Mouse (Mus musculus) hindbrain, embryonic 16.5 days (tissue): ENCODE measurements around the gene Gcnt1. TPM values are rescaled to one million over a fixed set of nuclear protein-coding genes. Genes with fewer than 3 reads are reported as not detected.

Source experiments
- ATAC-seq: fragments of 200-750 bp; cut with Nextera tagmentation; 2 replicates; pipeline ENCODE4 v1.8.0; 2017; ENCODE audit warnings: moderate TSS enrichment, moderate library complexity
- H3K27ac ChIP-seq: fragments of 300-500 bp; sonication (generic); 2 replicates; pipeline ENCODE4 v1.5.1; 2014; ENCODE audit warnings: low read depth, mild to moderate bottlenecking, control low read depth, low read length, moderate library complexity
- H3K27me3 ChIP-seq: fragments of 300-500 bp; sonication (generic); replicated peaks from 2 replicates; pipeline ENCODE4 v1.6.1; 2014; ENCODE audit warnings: low read length; ENCODE audit not compliant: control insufficient read depth, insufficient read depth
- H3K36me3 ChIP-seq: fragments of 300-500 bp; sonication (generic); 2 replicates; pipeline ENCODE4 v1.6.1; 2014; ENCODE audit warnings: mild to moderate bottlenecking, low read length, moderate library complexity, mixed read lengths; ENCODE audit not compliant: control insufficient read depth, insufficient read depth
- H3K4me1 ChIP-seq: fragments of 300-500 bp; sonication (generic); 2 replicates; pipeline ENCODE4 v1.6.1; 2014; ENCODE audit warnings: low read depth, low read length; ENCODE audit not compliant: control insufficient read depth, insufficient read depth
- H3K4me2 ChIP-seq: fragments of 300-500 bp; sonication (generic); 2 replicates; pipeline ENCODE4 v1.6.1; 2014; ENCODE audit warnings: mild to moderate bottlenecking, low read length, control low read depth, moderate library complexity
- H3K4me3 ChIP-seq: fragments of 300-500 bp; sonication (generic); 2 replicates; pipeline ENCODE4 v1.5.1; 2014; ENCODE audit warnings: mild to moderate bottlenecking, low read length, control low read depth, moderate library complexity
- H3K9ac ChIP-seq: fragments of 300-500 bp; sonication (generic); 2 replicates; pipeline ENCODE4 v1.6.1; 2014; ENCODE audit warnings: low read depth, mild to moderate bottlenecking, control low read depth, low read length, moderate library complexity
- H3K9me3 ChIP-seq: fragments of 300-500 bp; sonication (generic); 2 replicates; pipeline ENCODE4 v1.6.1; 2014; ENCODE audit warnings: mild to moderate bottlenecking, low read length, moderate library complexity; ENCODE audit not compliant: control insufficient read depth
- WGBS: fragments of 180-500 bp; shearing (Covaris S2); extraction: QIAGEN DNeasy Blood & Tissue Kit; methylation state at CpG from one replicate; pipeline ENCODE4 v1.1.7; 2014; 5-methylcytosine and 5-hydroxymethylcytosine counted together
- polyA plus RNA-seq: library from polyadenylated mRNA; unstranded; fragments of >200 nt; fragmentation: Nextera tagmentation; extraction: Ambion mirVana; gene quantifications from 2 replicates; pipeline ENCODE4 v1.2.1, GENCODE M21; 2015

The Gcnt1 gene
- polyA plus RNA-seq, 1 experiment from 2014 or later: 0.71 TPM

DNA sequence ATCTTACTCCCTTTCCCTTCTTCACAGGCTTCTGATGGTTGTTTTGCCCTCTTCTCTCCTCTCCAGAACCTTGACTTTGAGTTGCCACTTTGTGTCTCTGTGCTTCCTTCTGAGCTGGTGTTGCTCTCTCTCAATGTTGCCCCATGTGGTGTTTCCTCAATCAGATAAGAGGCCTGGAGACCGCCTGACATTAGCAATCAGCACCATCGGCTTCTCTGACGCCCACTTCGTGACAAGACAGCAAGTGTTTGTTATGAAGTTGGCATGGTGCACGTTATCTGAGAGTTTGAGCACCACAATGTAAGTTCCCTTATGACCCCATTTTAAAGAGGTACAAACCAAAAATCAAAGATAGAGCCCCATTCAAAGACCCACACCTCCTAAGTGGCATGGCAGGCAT is 76.6 kb downstream of the Gcnt1 start:
- no peak overlapping the region for H3K27ac ChIP-seq
- no peaks in the 10 kb centered on the region for H3K9me3 ChIP-seq
- H3K9ac ChIP-seq: no peak overlapping the region
- no peak overlapping the region for H3K4me2 ChIP-seq
- no peak overlapping the region for H3K4me3 ChIP-seq
- H3K36me3 ChIP-seq: no peaks in the 10 kb centered on the region
- no peak for ATAC-seq
- H3K4me1 ChIP-seq: no peaks in the 10 kb centered on the region
- H3K27me3 ChIP-seq: no peaks in the 10 kb centered on the region
- WGBS: 89% methylated on average over 5 of the region's 5 CpGs

DNA sequence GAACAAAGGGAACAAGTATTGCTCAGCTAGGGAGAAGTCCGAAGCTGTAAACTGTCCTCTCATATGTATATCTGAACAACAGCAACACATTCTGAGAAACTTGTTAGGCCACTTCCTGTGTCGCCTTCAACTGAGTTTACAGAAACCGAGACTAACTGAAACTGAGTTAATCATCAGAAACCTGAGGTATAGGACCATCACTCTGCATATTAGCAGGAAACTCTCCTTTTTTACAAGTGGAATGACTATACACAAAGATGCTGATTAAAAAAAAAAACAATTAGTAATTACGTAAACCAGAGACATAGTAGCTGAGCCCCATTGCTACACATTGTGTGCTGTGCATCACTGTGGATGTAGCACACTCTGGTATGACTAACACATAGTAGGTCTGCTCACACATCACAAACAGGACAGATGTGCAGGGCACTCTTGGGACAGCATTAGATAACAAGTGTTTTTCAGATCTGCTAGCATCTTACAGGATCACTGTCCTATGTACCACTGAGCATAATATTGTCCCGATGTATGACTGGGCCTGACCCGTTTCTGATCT is 77.4 kb downstream of the Gcnt1 start:
- Histone ChIP-seq H3K27ac (no peak overlapping the region), H3K27me3 (no peaks in the 10 kb centered on the region), H3K36me3 (no peaks in the 10 kb centered on the region), H3K4me2 (no peak overlapping the region), H3K9me3 (no peaks in the 10 kb centered on the region), H3K9ac (no peak overlapping the region), H3K4me3 (no peak overlapping the region), H3K4me1 (no peaks in the 10 kb centered on the region)
- ATAC-seq: no peak
- 91% methylated on average over 6 of the region's 6 CpGs for WGBS

- H3K27ac ChIP-seq: no peak overlapping the region
- no peaks in the 10 kb centered on the region for H3K36me3 ChIP-seq
- no peak overlapping the region for H3K4me3 ChIP-seq
- no peak for ATAC-seq
- no peaks in the 10 kb centered on the region for H3K9me3 ChIP-seq
- no peak overlapping the region for H3K9ac ChIP-seq
- H3K27me3 ChIP-seq: no peaks in the 10 kb centered on the region
- no peaks in the 10 kb centered on the region for H3K4me1 ChIP-seq
- H3K4me2 ChIP-seq: no peak overlapping the region
- 92% methylated on average over 5 of the region's 5 CpGs for WGBS
Observed at GRCm38 (mm10) chr19:17294136-17294535, 78.5 kb downstream of the Gcnt1 start.

DNA sequence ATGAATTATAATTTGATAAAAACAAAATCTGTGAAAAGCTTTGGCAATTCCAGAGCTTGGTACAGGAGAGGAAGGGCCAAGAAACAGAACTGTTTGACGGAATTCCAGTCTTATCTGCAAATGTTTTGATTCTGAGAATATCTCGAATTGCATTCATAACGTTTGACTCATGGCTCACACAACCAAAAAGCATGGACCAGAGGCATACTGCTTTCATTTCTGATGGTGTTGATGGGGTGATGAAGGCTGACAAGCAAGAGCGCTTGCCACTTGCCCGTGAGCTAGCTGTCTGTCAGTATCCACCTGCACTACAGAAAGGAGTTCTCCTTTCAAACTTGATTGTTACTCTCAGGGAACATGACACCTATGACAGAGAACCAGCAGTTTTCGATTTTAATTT is 83.1 kb downstream of the Gcnt1 start:
- Histone ChIP-seq H3K9me3 (no peaks in the 10 kb centered on the region), H3K4me2 (no peak overlapping the region), H3K36me3 (no peaks in the 10 kb centered on the region), H3K4me1 (no peaks in the 10 kb centered on the region), H3K27me3 (no peaks in the 10 kb centered on the region), H3K9ac (no peak overlapping the region), H3K27ac (no peak overlapping the region), H3K4me3 (no peak overlapping the region)
- WGBS: 77% methylated on average over 6 of the region's 6 CpGs
- no peak for ATAC-seq

DNA sequence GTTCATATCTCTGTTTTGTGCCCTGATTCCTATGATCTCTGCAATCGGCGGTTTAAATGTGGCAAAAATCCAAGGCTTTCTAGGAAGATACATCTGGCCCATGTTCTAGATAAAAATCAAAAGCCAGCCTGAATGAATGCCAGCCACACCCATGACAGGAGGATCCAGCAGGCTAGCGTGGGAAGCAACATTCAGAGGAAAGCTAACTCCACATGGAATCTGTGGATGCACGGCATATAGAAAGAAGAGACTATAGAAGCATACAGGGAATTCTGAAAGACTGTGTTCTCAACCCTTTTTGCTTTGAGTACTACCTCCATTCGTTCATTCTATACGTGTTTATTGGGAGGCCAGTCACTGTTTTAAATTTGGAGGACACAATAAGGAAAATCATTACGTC is 86.6 kb downstream of the Gcnt1 start:
- H3K9me3 ChIP-seq: no peaks in the 10 kb centered on the region
- no peaks in the 10 kb centered on the region for H3K4me1 ChIP-seq
- no peak overlapping the region for H3K27ac ChIP-seq
- H3K36me3 ChIP-seq: no peaks in the 10 kb centered on the region
- H3K4me2 ChIP-seq: no peak overlapping the region
- no peak overlapping the region for H3K9ac ChIP-seq
- 83% methylated on average over 7 of the region's 7 CpGs for WGBS
- H3K4me3 ChIP-seq: no peak overlapping the region
- H3K27me3 ChIP-seq: no peaks in the 10 kb centered on the region
- no peak for ATAC-seq

GRCm38 (mm10) chr19:17283317-17283716 is 89.3 kb downstream of the Gcnt1 start:
- Histone ChIP-seq H3K4me2 (no peak overlapping the region), H3K27me3 (no peaks in the 10 kb centered on the region), H3K9ac (no peak overlapping the region), H3K27ac (no peak overlapping the region), H3K4me3 (no peak overlapping the region), H3K4me1 (no peaks in the 10 kb centered on the region), H3K9me3 (no peaks in the 10 kb centered on the region), H3K36me3 (no peaks in the 10 kb centered on the region)
- ATAC-seq: no peak
- 76% methylated on average over 3 of the region's 3 CpGs for WGBS

DNA sequence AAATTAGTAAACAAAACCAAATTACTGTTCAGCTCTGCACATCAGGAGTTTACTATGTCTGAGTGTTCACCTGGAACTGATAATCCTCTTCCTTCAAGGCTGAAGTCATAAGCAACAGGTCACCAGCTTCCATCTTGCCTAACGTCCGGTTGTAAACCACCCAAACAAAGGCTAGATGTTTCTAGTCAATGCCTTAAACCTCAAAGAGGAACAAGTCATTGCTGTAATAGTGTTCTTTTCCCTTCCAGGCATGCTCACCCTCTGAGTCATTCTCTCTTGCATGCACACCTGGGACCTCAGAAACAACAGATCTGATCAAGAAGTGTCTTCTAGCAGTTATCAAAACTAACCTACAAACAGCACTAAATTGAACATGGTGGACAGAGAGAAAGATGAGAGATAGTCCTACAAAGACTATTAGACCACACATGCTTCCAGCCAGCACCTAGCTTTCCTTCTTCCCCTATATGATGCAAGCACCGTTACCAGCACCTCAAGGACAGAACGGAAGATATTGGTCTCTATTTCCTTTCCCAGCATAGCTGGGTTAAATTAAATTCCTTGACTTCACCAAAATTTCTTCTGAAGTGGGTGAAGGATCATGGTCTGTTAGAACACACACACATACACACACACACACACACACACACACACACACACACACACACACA is 94.1 kb downstream of the Gcnt1 start:
- WGBS: 87% methylated on average over 4 of the region's 4 CpGs
- no peak overlapping the region for H3K4me3 ChIP-seq
- ATAC-seq: no peak

More for the DNA sequence above, 94.1 kb downstream of the Gcnt1 start:
- no peaks in the 10 kb centered on the region for H3K27me3 ChIP-seq
- H3K4me2 ChIP-seq: no peak overlapping the region
- no peaks in the 10 kb centered on the region for H3K4me1 ChIP-seq
- H3K27ac ChIP-seq: no peak overlapping the region
- H3K9me3 ChIP-seq: no peaks in the 10 kb centered on the region
- H3K9ac ChIP-seq: no peak overlapping the region
- H3K36me3 ChIP-seq: no peaks in the 10 kb centered on the region

Other genes with a start within 250 kb of the Gcnt1 start
- gene Rfk, start 21.2 kb upstream of the Gcnt1 start, polyA plus RNA-seq: 84.5 and 88.6 TPM in 2 replicates